Mouse (Mus musculus): ENCODE results near the gene Fkbpl.
A peak's percentile ranks its signal among the peaks of the same experiment; 100 is the strongest.

DNA sequence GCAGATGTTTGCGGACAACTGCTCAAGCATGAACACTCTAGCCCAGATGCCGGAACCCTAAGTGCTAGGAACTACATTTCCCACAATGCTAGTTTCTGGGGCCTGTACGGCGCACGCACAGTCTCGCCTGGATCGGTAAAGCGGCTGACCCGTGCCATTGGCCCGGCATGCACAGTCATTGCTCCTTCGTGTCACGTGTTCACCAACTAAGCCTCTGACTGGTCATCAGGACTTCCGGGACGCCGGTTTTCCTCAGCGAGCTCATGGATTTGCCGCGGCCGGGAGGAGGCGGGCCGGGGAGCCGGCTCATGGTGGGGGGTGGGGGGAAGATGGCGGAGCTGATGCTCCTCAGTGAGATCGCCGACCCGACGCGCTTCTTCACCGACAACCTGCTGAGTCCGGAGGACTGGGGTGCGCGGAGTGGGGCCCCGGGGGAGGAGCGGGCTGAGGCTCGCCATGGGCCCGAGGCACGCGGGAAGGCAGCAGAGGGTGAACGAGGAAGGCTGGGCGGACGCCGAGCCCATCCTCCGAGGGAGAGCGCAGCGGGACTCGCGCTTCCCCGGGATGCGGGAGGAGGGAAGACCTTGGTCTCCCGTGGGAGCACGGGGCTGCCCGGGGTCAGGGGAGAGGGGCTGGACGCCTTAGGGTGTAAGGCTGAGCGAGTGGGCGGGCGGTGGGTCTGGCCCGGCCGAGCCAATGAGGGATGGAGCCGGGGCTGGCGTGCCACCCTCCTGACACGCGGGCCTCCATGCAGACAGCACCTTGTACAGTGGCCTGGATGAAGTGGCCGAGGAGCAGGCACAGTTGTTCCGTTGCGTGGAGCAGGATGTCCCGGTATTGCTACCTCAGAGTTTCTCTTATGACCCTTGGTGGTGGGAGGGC lies 2.6 kb downstream of the Fkbpl start, which contains the start of gene Atf6b:
- TF ChIP-seq EP300 (IDR thresholded peaks at IDR 0.05; ENCODE audit: low read depth in 1 of 2, low read length in 2 of 2) (no peak), RAD21 (IDR thresholded peaks at IDR 0.05; ENCODE audit: low read depth, low read length) (no peak), POLR2A (IDR thresholded peaks at IDR 0.05; ENCODE audit: control insufficient read depth in 1 of 2, insufficient read depth in 1 of 2, low read depth in 1 of 2, low read length in 2 of 2, poor library complexity in 1 of 2) (peak; percentile 78 to 83; a peak in 3 of 4 replicates), CHD1 (IDR thresholded peaks at IDR 0.05; ENCODE audit: low read depth, low read length) (no peak), E2F4 (IDR thresholded peaks at IDR 0.05; ENCODE audit: borderline replicate concordance, low read depth, low read length) (no peak), POLR2AphosphoS2 (IDR thresholded peaks at IDR 0.05; ENCODE audit: low read length) (0 out of 2 replicates have a peak, but pooled peaks have one; percentile 53), CTCF (IDR thresholded peaks at IDR 0.05 in 2 of 3, conservative IDR thresholded peaks at IDR 0.05 in 1 of 3; ENCODE audit: control insufficient read depth in 1 of 3, insufficient read depth in 1 of 3, low read depth in 2 of 3, low read length in 3 of 3, poor library complexity in 1 of 3, severe bottlenecking in 1 of 3) (no peak), MXI1 (IDR thresholded peaks at IDR 0.05; ENCODE audit: low read depth, low read length) (peak; percentile 85)
